Mouse (Mus musculus): Measurements from ENCODE around the gene Pin4.

DNA sequence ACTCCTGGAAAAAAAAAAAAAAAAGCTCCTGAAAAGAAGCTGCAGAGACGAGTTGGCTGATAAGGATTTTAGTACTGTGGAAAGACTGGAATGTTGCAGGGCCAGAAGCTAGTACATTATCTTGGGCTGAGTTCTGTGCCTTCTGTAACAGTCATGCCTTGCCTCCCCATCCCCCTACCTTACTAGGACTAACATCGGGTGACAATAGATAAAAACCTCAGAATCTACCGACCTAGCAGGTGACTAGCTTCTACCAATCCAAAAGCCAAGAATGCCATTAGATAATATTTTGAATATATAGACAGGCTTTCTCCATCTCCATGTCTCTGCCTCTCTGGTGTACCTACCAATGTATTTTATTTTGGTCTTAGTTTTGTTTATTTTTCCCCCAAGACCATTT is 51.7 kb downstream of the Pin4 start:
- TF ChIP-seq CTCF (IDR thresholded peaks at IDR 0.05; ENCODE audit: low read depth) (no peak), EP300 (IDR thresholded peaks at IDR 0.05; ENCODE audit: low read depth) (peak; percentile 53)

Data from liver, embryonic 14.5 days (tissue).